ENCODE assay signal across 26 mouse cellular contexts in genomic region chr7:63617018-63617417, GRCm38 (mm10).
"Had no signal": no experiment of that assay in that cellular context is flagged by ENCODE, and none has a peak within 500 bp of the region (broad histone marks: within the 10 kb centered on the region; RNA-seq: fewer than 3 reads in every experiment).

No protein-coding gene starts in this region.

- H3K4me2 ChIP-seq: heart, embryonic 11.5 days; heart, embryonic 13.5 days; heart, embryonic 15.5 days; hindbrain, embryonic 12.5 days; hindbrain, embryonic 14.5 days; intestine, embryonic 15.5 days; limb, embryonic 13.5 days; limb, embryonic 15.5 days; liver, embryonic 12.5 days had no signal

- H3K27ac ChIP-seq: gastrocnemius, adult 2 months; heart, embryonic 13.5 days; heart, embryonic 15.5 days; hindbrain, embryonic 12.5 days; hindbrain, embryonic 14.5 days; intestine, embryonic 15.5 days; layer of hippocampus, adult 2 months; left cerebral cortex, adult 2 months; limb, embryonic 13.5 days; limb, embryonic 15.5 days; liver, embryonic 12.5 days; liver, embryonic 14.5 days had no signal

- H3K36me3 ChIP-seq: heart, embryonic 13.5 days; heart, embryonic 15.5 days; hindbrain, embryonic 12.5 days; intestine, embryonic 15.5 days; limb, embryonic 13.5 days; limb, embryonic 15.5 days; liver, embryonic 12.5 days had no signal

- DNase-seq: gastrocnemius, adult 2 months; gastrocnemius, postnatal 10 days; gastrocnemius, postnatal 25 days; heart, adult 18-20 months; heart, postnatal 14 days; heart, postnatal 36 days; kidney, adult 18-20 months; kidney, adult 8-10 months; kidney, postnatal 10 days; kidney, postnatal 25 days; kidney, postnatal 4 days had no signal

- H3K27me3 ChIP-seq: heart, embryonic 13.5 days; heart, embryonic 15.5 days; hindbrain, embryonic 12.5 days; intestine, embryonic 15.5 days; limb, embryonic 13.5 days; limb, embryonic 15.5 days; liver, embryonic 12.5 days had no signal

- H3K9me3 ChIP-seq: heart, embryonic 13.5 days; heart, embryonic 15.5 days; hindbrain, embryonic 12.5 days; intestine, embryonic 15.5 days; limb, embryonic 13.5 days; limb, embryonic 15.5 days; liver, embryonic 12.5 days had no signal

- ATAC-seq: hindbrain, embryonic 16.5 days; inflammation-experienced regulatory T-cells, adult 6 months; intestine, embryonic 15.5 days; intestine, postnatal 0 days; liver, embryonic 12.5 days had no signal

- H3K9ac ChIP-seq: heart, embryonic 13.5 days; heart, embryonic 15.5 days; hindbrain, embryonic 12.5 days; hindbrain, embryonic 14.5 days; intestine, embryonic 15.5 days; limb, embryonic 13.5 days; limb, embryonic 15.5 days; liver, embryonic 12.5 days; liver, embryonic 14.5 days had no signal

- H3K4me3 ChIP-seq: gastrocnemius, adult 2 months; heart, embryonic 13.5 days; heart, embryonic 15.5 days; hindbrain, embryonic 12.5 days; intestine, embryonic 15.5 days; layer of hippocampus, adult 2 months; left cerebral cortex, adult 2 months; limb, embryonic 13.5 days; limb, embryonic 15.5 days; liver, embryonic 12.5 days had no signal

- H3K4me1 ChIP-seq: heart, embryonic 13.5 days; heart, embryonic 15.5 days; hindbrain, embryonic 12.5 days; intestine, embryonic 15.5 days; limb, embryonic 13.5 days; limb, embryonic 15.5 days; liver, embryonic 12.5 days had no signal
